Mouse (Mus musculus): Measurements from ENCODE around the gene Caln1.

The Caln1 gene

GRCm38 (mm10) chr5:130369237-130369636, at the start of gene Caln1:
Gene Caln1, plus strand, starts transcription at chr5:130369455.
- DNase-seq (ENCODE audit: low spot score): no peak

- no peak for DNase-seq (ENCODE audit: low spot score)
Observed at GRCm38 (mm10) chr5:130319783-130320182, 49.5 kb upstream of the Caln1 start.

- DNase-seq (ENCODE audit: low spot score): peak; percentile 24
Observed at GRCm38 (mm10) chr5:130320485-130320884, 48.8 kb upstream of the Caln1 start.

- DNase-seq (ENCODE audit: low spot score): no peak
Observed at GRCm38 (mm10) chr5:130325486-130325885, 43.8 kb upstream of the Caln1 start.

GRCm38 (mm10) chr5:130327615-130328263, 41.5 kb upstream of the Caln1 start:
- DNase-seq (ENCODE audit: low spot score): no peak

- no peak for DNase-seq (ENCODE audit: low spot score)
Observed at GRCm38 (mm10) chr5:130328366-130328765, 40.9 kb upstream of the Caln1 start.

- DNase-seq (ENCODE audit: low spot score): no peak
Observed at GRCm38 (mm10) chr5:130329889-130330288, 39.4 kb upstream of the Caln1 start.

GRCm38 (mm10) chr5:130330801-130331200, 38.5 kb upstream of the Caln1 start:
- DNase-seq (ENCODE audit: low spot score): no peak

- DNase-seq (ENCODE audit: low spot score): no peak
Observed at GRCm38 (mm10) chr5:130331206-130331605, 38.0 kb upstream of the Caln1 start.

GRCm38 (mm10) chr5:130333566-130333965, 35.7 kb upstream of the Caln1 start:
- no peak for DNase-seq (ENCODE audit: low spot score)

GRCm38 (mm10) chr5:130333971-130334370, 35.3 kb upstream of the Caln1 start:
- no peak for DNase-seq (ENCODE audit: low spot score)

- no peak for DNase-seq (ENCODE audit: low spot score)
Observed at GRCm38 (mm10) chr5:130335462-130335861, 33.8 kb upstream of the Caln1 start.

- DNase-seq (ENCODE audit: low spot score): no peak
Observed at GRCm38 (mm10) chr5:130340656-130341055, 28.6 kb upstream of the Caln1 start.

GRCm38 (mm10) chr5:130344999-130345398, 24.3 kb upstream of the Caln1 start:
- DNase-seq (ENCODE audit: low spot score): no peak

- no peak for DNase-seq (ENCODE audit: low spot score)
Observed at GRCm38 (mm10) chr5:130345871-130346270, 23.4 kb upstream of the Caln1 start.

- no peak for DNase-seq (ENCODE audit: low spot score)
Observed at GRCm38 (mm10) chr5:130355223-130355622, 14.0 kb upstream of the Caln1 start.

- no peak for DNase-seq (ENCODE audit: low spot score)
Observed at GRCm38 (mm10) chr5:130363111-130363510, 6.1 kb upstream of the Caln1 start.

GRCm38 (mm10) chr5:130363773-130364172, 5.5 kb upstream of the Caln1 start:
- peak; percentile 18 for DNase-seq (ENCODE audit: low spot score)

- DNase-seq (ENCODE audit: low spot score): no peak
Observed at GRCm38 (mm10) chr5:130368236-130368635, 1.0 kb upstream of the Caln1 start.

- DNase-seq (ENCODE audit: low spot score): no peak
Observed at GRCm38 (mm10) chr5:130375411-130375810, 6.2 kb downstream of the Caln1 start.

- peak; percentile 41 for DNase-seq (ENCODE audit: low spot score)
Observed at GRCm38 (mm10) chr5:130384222-130384912, 15.1 kb downstream of the Caln1 start, which contains the start of gene A330070K13Rik. Gene A330070K13Rik, minus strand, starts transcription at chr5:130384631.

GRCm38 (mm10) chr5:130386418-130386817, 17.2 kb downstream of the Caln1 start:
- no peak for DNase-seq (ENCODE audit: low spot score)

GRCm38 (mm10) chr5:130393618-130394355, 24.5 kb downstream of the Caln1 start:
- no peak for DNase-seq (ENCODE audit: low spot score)
